Mouse (Mus musculus) hindbrain, embryonic 12.5 days (tissue): ENCODE data around the gene Nek11. TPM values are rescaled to one million over a fixed set of nuclear protein-coding genes. Genes with fewer than 3 reads are reported as not detected.
A peak's percentile ranks its signal among the peaks of the same experiment; 100 is the strongest.
"Not testable (repeated sequence)": the region's sequence is repeated elsewhere in the genome, so short reads cannot be mapped to it uniquely, and the experiment has no call there.

Experiments used
- ATAC-seq: fragments of 200-750 bp; cut with Nextera tagmentation; 2 replicates; pipeline ENCODE4 v1.8.0; 2017; ENCODE audit warnings: moderate TSS enrichment; ENCODE audit not compliant: low FRiP score
- H3K27ac ChIP-seq: fragments of 300-500 bp; sonication (generic); 2 replicates; pipeline ENCODE4 v1.5.1; 2016; ENCODE audit warnings: mild to moderate bottlenecking
- H3K27me3 ChIP-seq: fragments of 300-500 bp; sonication (generic); 2 replicates; pipeline ENCODE4 v1.6.1; 2016; ENCODE audit warnings: mild to moderate bottlenecking
- H3K36me3 ChIP-seq: fragments of 300-500 bp; sonication (generic); 2 replicates; pipeline ENCODE4 v1.6.1; 2016; ENCODE audit warnings: mild to moderate bottlenecking
- H3K4me1 ChIP-seq: fragments of 300-500 bp; sonication (generic); 2 replicates; pipeline ENCODE4 v1.6.1; 2016
- H3K4me2 ChIP-seq: fragments of 300-500 bp; sonication (generic); replicated peaks from 2 replicates; pipeline ENCODE4 v1.6.1; 2016; ENCODE audit warnings: mild to moderate bottlenecking
- H3K4me3 ChIP-seq: fragments of 300-500 bp; sonication (generic); 2 replicates; pipeline ENCODE4 v1.5.1; 2016; ENCODE audit warnings: mild to moderate bottlenecking
- H3K9ac ChIP-seq: fragments of 300-500 bp; sonication (generic); 2 replicates; pipeline ENCODE4 v1.6.1; 2016; ENCODE audit warnings: mild to moderate bottlenecking, moderate library complexity
- H3K9me3 ChIP-seq: fragments of 300-500 bp; sonication (generic); replicated peaks from 2 replicates; pipeline ENCODE4 v1.6.1; 2016; ENCODE audit warnings: mild to moderate bottlenecking
- WGBS: fragments of 180-500 bp; shearing (Covaris S2); methylation state at CpG from one replicate; pipeline ENCODE4 v1.1.7; 2016; 5-methylcytosine and 5-hydroxymethylcytosine counted together
- polyA plus RNA-seq: library from polyadenylated mRNA; unstranded; fragments of >200 nt; fragmentation: Nextera tagmentation; extraction: Ambion mirVana; gene quantifications from 2 replicates; pipeline ENCODE4 v1.2.1, GENCODE M21; 2016

The Nek11 gene
- polyA plus RNA-seq, 1 experiment from 2014 or later = 3.0 TPM

- H3K27me3 ChIP-seq = no peaks in the 10 kb centered on the region
- H3K4me2 ChIP-seq = no peak overlapping the region
- no peak overlapping the region for H3K4me3 ChIP-seq
- H3K4me1 ChIP-seq = no peaks in the 10 kb centered on the region
- no peaks in the 10 kb centered on the region for H3K36me3 ChIP-seq
- H3K9ac ChIP-seq = no peak overlapping the region
- WGBS = 31% methylated on average over 5 of the region's 5 CpGs
- H3K27ac ChIP-seq = no peak overlapping the region
- no peak for ATAC-seq
- peaks cover 4% of the 10 kb centered on the region; the same call in 1 of the 2 replicates for H3K9me3 ChIP-seq
These were observed 151.3 kb downstream of the Nek11 start for GRCm38 (mm10) chr9:105244024-105244423.

GRCm38 (mm10) chr9:105214434-105214833 lies 180.9 kb downstream of the Nek11 start:
- no peaks in the 10 kb centered on the region for H3K4me1 ChIP-seq
- H3K27me3 ChIP-seq = no peaks in the 10 kb centered on the region
- no peak overlapping the region for H3K4me3 ChIP-seq
- no peaks in the 10 kb centered on the region for H3K36me3 ChIP-seq
- WGBS = 59% methylated on average over 4 of the region's 4 CpGs
- no peak overlapping the region for H3K9ac ChIP-seq
- no peaks in the 10 kb centered on the region for H3K9me3 ChIP-seq
- no peak overlapping the region for H3K4me2 ChIP-seq
- no peak for ATAC-seq
- no peak overlapping the region for H3K27ac ChIP-seq

GRCm38 (mm10) chr9:105200305-105200704 lies 195.0 kb downstream of the Nek11 start:
- Histone ChIP-seq H3K27ac (no peak overlapping the region), H3K4me2 (no peak overlapping the region), H3K4me3 (no peak overlapping the region), H3K27me3 (no peaks in the 10 kb centered on the region), H3K4me1 (no peaks in the 10 kb centered on the region), H3K9ac (no peak overlapping the region), H3K9me3 (no peaks in the 10 kb centered on the region), H3K36me3 (no peaks in the 10 kb centered on the region)
- 53% methylated on average over 1 of the region's 1 CpGs for WGBS
- ATAC-seq = no peak

- Histone ChIP-seq H3K27me3 (no peaks in the 10 kb centered on the region), H3K9ac (no peak overlapping the region), H3K9me3 (no peaks in the 10 kb centered on the region), H3K36me3 (no peaks in the 10 kb centered on the region), H3K4me2 (no peak overlapping the region), H3K4me1 (no peaks in the 10 kb centered on the region), H3K4me3 (no peak overlapping the region), H3K27ac (no peak overlapping the region)
- 84% methylated on average over 3 of the region's 3 CpGs for WGBS
- no peak for ATAC-seq
These were observed 208.6 kb downstream of the Nek11 start for GRCm38 (mm10) chr9:105186725-105187124.

GRCm38 (mm10) chr9:105182392-105182791 lies 212.9 kb downstream of the Nek11 start:
- Histone ChIP-seq H3K36me3 (no peaks in the 10 kb centered on the region), H3K4me1 (no peaks in the 10 kb centered on the region), H3K27ac (no peak overlapping the region), H3K9ac (no peak overlapping the region), H3K4me3 (no peak overlapping the region), H3K4me2 (no peak overlapping the region), H3K27me3 (no peaks in the 10 kb centered on the region), H3K9me3 (no peaks in the 10 kb centered on the region)
- ATAC-seq = no peak
- 96% methylated on average over 3 of the region's 3 CpGs for WGBS

- no peak within 1 kb of the TSS for H3K27ac ChIP-seq
- no peaks in the 10 kb centered on the region for H3K27me3 ChIP-seq
- WGBS = 87% methylated on average over 6 of the region's 6 CpGs
- H3K4me1 ChIP-seq = no peaks in the 10 kb centered on the region
- H3K36me3 ChIP-seq = no peaks in the 10 kb centered on the region
- H3K4me3 ChIP-seq = no peak within 1 kb of the TSS
- no peak within 1 kb of the TSS for H3K9ac ChIP-seq
- H3K9me3 ChIP-seq = no peaks in the 10 kb centered on the region
- no peak for ATAC-seq
- H3K4me2 ChIP-seq = no peak within 1 kb of the TSS
These were observed 250.3 kb downstream of the Nek11 start, which contains the start of gene 1700080E11Rik for GRCm38 (mm10) chr9:105144992-105145391. Gene 1700080E11Rik (minus strand): TSS chr9:105145092.

- no peaks in the 10 kb centered on the region for H3K36me3 ChIP-seq
- WGBS = 82% methylated on average over 6 of the region's 6 CpGs
- H3K4me1 ChIP-seq = no peaks in the 10 kb centered on the region
- no peak overlapping the region for H3K4me2 ChIP-seq
- no peak overlapping the region for H3K9ac ChIP-seq
- no peaks in the 10 kb centered on the region for H3K9me3 ChIP-seq
- no peak overlapping the region for H3K4me3 ChIP-seq
- no peak overlapping the region for H3K27ac ChIP-seq
- H3K27me3 ChIP-seq = no peaks in the 10 kb centered on the region
- ATAC-seq = no peak
These were observed 256.1 kb downstream of the Nek11 start for GRCm38 (mm10) chr9:105139204-105139603.

- H3K9ac ChIP-seq = no peak overlapping the region
- H3K4me3 ChIP-seq = no peak overlapping the region
- H3K4me1 ChIP-seq = 0 out of 2 replicates have a peak, but pooled peaks cover 4% of the 10 kb centered on the region
- WGBS = 42% methylated on average over 1 of the region's 1 CpGs
- no peak for ATAC-seq
- H3K4me2 ChIP-seq = no peak overlapping the region
- no peaks in the 10 kb centered on the region for H3K9me3 ChIP-seq
- H3K36me3 ChIP-seq = no peaks in the 10 kb centered on the region
- H3K27ac ChIP-seq = no peak overlapping the region
- H3K27me3 ChIP-seq = no peaks in the 10 kb centered on the region
These were observed 258.9 kb downstream of the Nek11 start for GRCm38 (mm10) chr9:105136404-105136803.

- WGBS = 92% methylated on average over 5 of the region's 5 CpGs
- H3K4me1 ChIP-seq = peaks cover 14% of the 10 kb centered on the region
- H3K36me3 ChIP-seq = no peaks in the 10 kb centered on the region
- H3K27ac ChIP-seq = no peak overlapping the region
- H3K4me3 ChIP-seq = no peak overlapping the region
- H3K27me3 ChIP-seq = no peaks in the 10 kb centered on the region
- ATAC-seq = no peak
- no peak overlapping the region for H3K4me2 ChIP-seq
- no peak overlapping the region for H3K9ac ChIP-seq
- no peaks in the 10 kb centered on the region for H3K9me3 ChIP-seq
These were observed 260.8 kb downstream of the Nek11 start for GRCm38 (mm10) chr9:105134536-105134935.

- H3K4me3 ChIP-seq = peak overlapping the region; percentile 68
- peaks cover 14% of the 10 kb centered on the region for H3K4me1 ChIP-seq
- H3K9ac ChIP-seq = peak overlapping the region; percentile 70; the same call in 1 of the 2 replicates
- H3K36me3 ChIP-seq = no peaks in the 10 kb centered on the region
- no peaks in the 10 kb centered on the region for H3K27me3 ChIP-seq
- peak; percentile 47 for ATAC-seq
- no peaks in the 10 kb centered on the region for H3K9me3 ChIP-seq
- H3K27ac ChIP-seq = peak overlapping the region; percentile 90; the same call in 1 of the 2 replicates
- 27% methylated on average over 5 of the region's 5 CpGs for WGBS
- peak overlapping the region; percentile 75 for H3K4me2 ChIP-seq
These were observed 263.3 kb downstream of the Nek11 start for GRCm38 (mm10) chr9:105132002-105132367.

- ATAC-seq = peak; percentile 98
- H3K4me1 ChIP-seq = peaks cover 14% of the 10 kb centered on the region
- H3K4me2 ChIP-seq = peak within 1 kb of the TSS; percentile 75
- under 1% methylated on average over 60 of the region's 60 CpGs for WGBS
- H3K27ac ChIP-seq = peak within 1 kb of the TSS; percentile 90
- H3K27me3 ChIP-seq = no peaks in the 10 kb centered on the region
- H3K9me3 ChIP-seq = no peaks in the 10 kb centered on the region
- no peaks in the 10 kb centered on the region for H3K36me3 ChIP-seq
- peak within 1 kb of the TSS; percentile 68 for H3K4me3 ChIP-seq
- H3K9ac ChIP-seq = peak within 1 kb of the TSS; percentile 70
These were observed 263.9 kb downstream of the Nek11 start, which contains the start of gene Nudt16 for GRCm38 (mm10) chr9:105131253-105132001. Gene Nudt16 (minus strand): TSS chr9:105131824.

GRCm38 (mm10) chr9:105130331-105130730 lies 265.0 kb downstream of the Nek11 start:
- Histone ChIP-seq H3K4me2 (peak overlapping the region; percentile 75), H3K9me3 (no peaks in the 10 kb centered on the region), H3K36me3 (no peaks in the 10 kb centered on the region), H3K27me3 (no peaks in the 10 kb centered on the region), H3K4me1 (peaks cover 14% of the 10 kb centered on the region), H3K27ac (no peak overlapping the region), H3K9ac (no peak overlapping the region), H3K4me3 (no peak overlapping the region)
- ATAC-seq = no peak
- WGBS = 95% methylated on average over 8 of the region's 8 CpGs

GRCm38 (mm10) chr9:105125206-105125605 lies 270.1 kb downstream of the Nek11 start:
- H3K4me1 ChIP-seq, H3K27ac ChIP-seq: not testable (repeated sequence)

More at GRCm38 (mm10) chr9:105125206-105125605, 270.1 kb downstream of the Nek11 start:
- H3K27me3 ChIP-seq, ATAC-seq, H3K9me3 ChIP-seq, H3K9ac ChIP-seq, H3K4me2 ChIP-seq, H3K36me3 ChIP-seq, H3K4me3 ChIP-seq: not testable (repeated sequence)
- 66% methylated on average over 3 of the region's 3 CpGs for WGBS
